Mouse (Mus musculus) heart, postnatal 10 days (tissue): Measurements from ENCODE around the gene Selenon. TPM values are rescaled to one million over a fixed set of nuclear protein-coding genes. Genes with fewer than 3 reads are reported as not detected.

ENCODE experiments used
- DNase-seq, 2 experiments: peaks; one replicate each; pipeline ENCODE4 v3.0.0; 2021
- intact Hi-C: fragments of 180-260 bp; cut with DNase I; formaldehyde crosslinking; loops from one replicate; pipeline ENCODE4 v1.15.1; 2025
- microRNA-seq, 2 experiments: library from miRNA; unstranded; fragments of <30 nt; microRNA quantifications; one replicate each; pipeline ENCODE4 v1.2.0; 2022
- total RNA-seq, 2 experiments: library from RNA; stranded (reverse); gene quantifications; 2 replicates each; pipeline ENCODE4 v1.2.3; 2021

The Selenon gene
- total RNA-seq, 2 experiments from 2014 or later, result 38.2 to 45.2 TPM

GRCm38 (mm10) chr4:134488211-134488610 lies 63.8 kb downstream of the Selenon start:
- intact Hi-C loops, result no loop called here
- no peak for DNase-seq

Small RNA genes lying within 50 kb of the gene (microRNA-seq; reads per million reads assigned to microRNA genes)
- gene Mir6403, result 0 reads per million in 2 experiments

Other genes with a start within 250 kb of the Selenon start
- gene Trim63, start 237.0 kb downstream of the Selenon start, total RNA-seq, result 100 to 1,000 TPM; 238 to 242 TPM
- gene Slc30a2, start 209.0 kb downstream of the Selenon start, total RNA-seq, result under 1 TPM; 0.12 to 0.69 TPM
- 1 to 10 TPM; 4.2 to 5.4 TPM for gene Extl1, start 168.3 kb downstream of the Selenon start, total RNA-seq
- gene Pafah2, start 155.8 kb downstream of the Selenon start, total RNA-seq, result 10 to 100 TPM in 1 of 2 experiments, 1 to 10 TPM in 1; 9.6 to 10.2 TPM
- 100 to 1,000 TPM; 131 to 137 TPM for gene Stmn1, start 83.8 kb downstream of the Selenon start, total RNA-seq
- 10 to 100 TPM in 1 of 2 experiments, 1 to 10 TPM in 1; 9.5 to 12.7 TPM for gene Paqr7, start 55.5 kb downstream of the Selenon start, total RNA-seq
- 1 to 10 TPM in 1 of 2 experiments, under 1 TPM in 1; 0.60 to 1.1 TPM for gene Aunip, start 41.2 kb downstream of the Selenon start, total RNA-seq
- 100 to 1,000 TPM; 159 to 165 TPM for gene Mtfr1l, start 16.8 kb downstream of the Selenon start, total RNA-seq
- gene Man1c1, start 152.1 kb upstream of the Selenon start, total RNA-seq, result 10 to 100 TPM; 32.0 to 37.7 TPM
- gene Ldlrap1, start 215.9 kb upstream of the Selenon start, total RNA-seq, result 10 to 100 TPM; 21.8 to 24.3 TPM